Mouse (Mus musculus) intestine, embryonic 15.5 days (tissue): ENCODE results near the gene Pacrg. TPM values are rescaled to one million over a fixed set of nuclear protein-coding genes. Genes with fewer than 3 reads are reported as not detected.

Experiments used
- ATAC-seq: fragments of 200-750 bp; cut with Nextera tagmentation; 2 replicates; pipeline ENCODE4 v1.8.0; 2017; ENCODE audit warnings: moderate TSS enrichment, moderate library complexity
- H3K27ac ChIP-seq: fragments of 300-500 bp; sonication (generic); 2 replicates; pipeline ENCODE4 v1.5.1; 2015; ENCODE audit warnings: mild to moderate bottlenecking, inconsistent platforms
- H3K27me3 ChIP-seq: fragments of 300-500 bp; sonication (generic); replicated peaks from 2 replicates; pipeline ENCODE4 v1.6.1; 2015; ENCODE audit warnings: inconsistent platforms
- H3K36me3 ChIP-seq: fragments of 300-500 bp; sonication (generic); 2 replicates; pipeline ENCODE4 v1.6.1; 2015; ENCODE audit warnings: inconsistent platforms
- H3K4me1 ChIP-seq: fragments of 300-500 bp; sonication (generic); replicated peaks from 2 replicates; pipeline ENCODE4 v1.6.1; 2015; ENCODE audit warnings: inconsistent platforms
- H3K4me2 ChIP-seq: fragments of 300-500 bp; sonication (generic); replicated peaks from 2 replicates; pipeline ENCODE4 v1.6.1; 2015; ENCODE audit warnings: mild to moderate bottlenecking, inconsistent platforms
- H3K4me3 ChIP-seq: fragments of 300-500 bp; sonication (generic); replicated peaks from 2 replicates; pipeline ENCODE4 v1.5.1; 2015; ENCODE audit warnings: inconsistent platforms
- H3K9ac ChIP-seq: fragments of 300-500 bp; sonication (generic); 2 replicates; pipeline ENCODE4 v1.6.1; 2015; ENCODE audit warnings: inconsistent platforms
- H3K9me3 ChIP-seq: fragments of 300-500 bp; sonication (generic); 2 replicates; pipeline ENCODE4 v1.6.1; 2016; ENCODE audit warnings: inconsistent platforms
- WGBS: fragments of 180-500 bp; shearing (Covaris S2); methylation state at CpG from one replicate; pipeline ENCODE4 v1.1.7; 2015; 5-methylcytosine and 5-hydroxymethylcytosine counted together
- polyA plus RNA-seq: library from polyadenylated mRNA; unstranded; fragments of >200 nt; fragmentation: Nextera tagmentation; extraction: Ambion mirVana; gene quantifications from 2 replicates; pipeline ENCODE4 v1.2.1, GENCODE M21; 2015

The Pacrg gene
- polyA plus RNA-seq, 1 experiment from 2014 or later = 0.93 TPM

DNA sequence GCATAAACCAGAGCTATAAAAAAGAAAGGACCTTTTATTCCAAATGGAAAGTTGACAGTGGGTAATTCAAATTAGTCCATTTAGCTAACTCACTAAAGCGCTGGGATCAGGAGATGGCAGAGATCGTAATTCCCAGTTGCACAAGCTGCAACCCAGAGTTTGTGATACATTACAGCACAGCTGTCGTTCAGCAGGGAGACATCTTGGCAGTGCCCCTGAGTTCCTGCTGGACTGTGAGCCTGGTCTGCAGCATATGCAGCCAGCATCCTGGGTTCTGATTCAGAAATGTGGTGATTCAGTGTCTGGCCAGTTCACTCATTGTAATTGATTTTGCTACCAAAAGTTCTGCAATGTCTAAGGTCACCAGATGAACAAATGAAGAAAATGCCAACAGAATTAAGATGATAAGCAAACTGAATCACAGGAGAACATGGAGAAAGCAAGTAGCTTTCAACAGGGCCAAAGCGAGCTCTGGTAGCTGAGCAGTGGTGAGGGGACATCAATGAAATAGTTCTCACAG, 55.6 kb downstream of the Pacrg start:
- Histone ChIP-seq H3K27me3 (no peaks in the 10 kb centered on the region), H3K27ac (no peak overlapping the region), H3K36me3 (no peaks in the 10 kb centered on the region), H3K9me3 (no peaks in the 10 kb centered on the region), H3K4me1 (no peaks in the 10 kb centered on the region), H3K4me2 (no peak overlapping the region), H3K9ac (no peak overlapping the region), H3K4me3 (no peak overlapping the region)
- 69% methylated on average over 4 of the region's 4 CpGs for WGBS
- no peak for ATAC-seq

- no peak overlapping the region for H3K4me2 ChIP-seq
- no peak overlapping the region for H3K27ac ChIP-seq
- H3K36me3 ChIP-seq = no peaks in the 10 kb centered on the region
- H3K4me3 ChIP-seq = no peak overlapping the region
- WGBS = 37% methylated on average over 10 of the region's 10 CpGs
- H3K4me1 ChIP-seq = no peaks in the 10 kb centered on the region
- no peak overlapping the region for H3K9ac ChIP-seq
- ATAC-seq = no peak
- no peaks in the 10 kb centered on the region for H3K27me3 ChIP-seq
- no peaks in the 10 kb centered on the region for H3K9me3 ChIP-seq
These were observed 63.6 kb downstream of the Pacrg start for GRCm38 (mm10) chr17:10776503-10776902.

DNA sequence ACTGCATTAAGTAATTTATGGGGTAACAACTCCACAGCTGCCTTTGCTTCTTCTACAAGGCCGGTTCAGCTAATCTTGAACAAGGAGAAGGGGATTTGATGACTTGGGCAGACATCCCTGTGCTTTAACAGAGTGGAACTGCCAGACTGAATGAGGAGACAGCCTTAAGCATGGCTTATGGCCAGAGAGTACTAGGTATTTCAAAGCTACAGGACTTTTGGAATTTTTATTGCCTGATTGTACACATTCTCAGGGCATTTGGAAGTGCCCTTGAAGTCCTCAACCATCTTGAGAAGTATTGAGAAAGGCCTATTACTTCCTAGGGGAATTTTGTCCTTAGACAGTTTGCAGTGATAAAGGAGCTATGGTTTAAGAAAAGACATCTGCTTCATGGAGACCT, 65.6 kb downstream of the Pacrg start:
- Histone ChIP-seq H3K4me1 (no peaks in the 10 kb centered on the region), H3K9ac (no peak overlapping the region), H3K9me3 (no peaks in the 10 kb centered on the region), H3K36me3 (no peaks in the 10 kb centered on the region), H3K4me2 (no peak overlapping the region), H3K27me3 (no peaks in the 10 kb centered on the region), H3K4me3 (no peak overlapping the region), H3K27ac (no peak overlapping the region)
- ATAC-seq = no peak
- WGBS = 31% methylated on average over 1 of the region's 1 CpGs

- Histone ChIP-seq H3K36me3 (no peaks in the 10 kb centered on the region), H3K4me3 (no peak overlapping the region), H3K4me1 (no peaks in the 10 kb centered on the region), H3K27me3 (no peaks in the 10 kb centered on the region), H3K27ac (no peak overlapping the region), H3K9ac (no peak overlapping the region), H3K4me2 (no peak overlapping the region), H3K9me3 (no peaks in the 10 kb centered on the region)
- ATAC-seq = no peak
- 55% methylated on average over 3 of the region's 3 CpGs for WGBS
These were observed 67.9 kb downstream of the Pacrg start for GRCm38 (mm10) chr17:10772207-10772606.

GRCm38 (mm10) chr17:10769873-10770272, 70.2 kb downstream of the Pacrg start:
- no peak for ATAC-seq

DNA sequence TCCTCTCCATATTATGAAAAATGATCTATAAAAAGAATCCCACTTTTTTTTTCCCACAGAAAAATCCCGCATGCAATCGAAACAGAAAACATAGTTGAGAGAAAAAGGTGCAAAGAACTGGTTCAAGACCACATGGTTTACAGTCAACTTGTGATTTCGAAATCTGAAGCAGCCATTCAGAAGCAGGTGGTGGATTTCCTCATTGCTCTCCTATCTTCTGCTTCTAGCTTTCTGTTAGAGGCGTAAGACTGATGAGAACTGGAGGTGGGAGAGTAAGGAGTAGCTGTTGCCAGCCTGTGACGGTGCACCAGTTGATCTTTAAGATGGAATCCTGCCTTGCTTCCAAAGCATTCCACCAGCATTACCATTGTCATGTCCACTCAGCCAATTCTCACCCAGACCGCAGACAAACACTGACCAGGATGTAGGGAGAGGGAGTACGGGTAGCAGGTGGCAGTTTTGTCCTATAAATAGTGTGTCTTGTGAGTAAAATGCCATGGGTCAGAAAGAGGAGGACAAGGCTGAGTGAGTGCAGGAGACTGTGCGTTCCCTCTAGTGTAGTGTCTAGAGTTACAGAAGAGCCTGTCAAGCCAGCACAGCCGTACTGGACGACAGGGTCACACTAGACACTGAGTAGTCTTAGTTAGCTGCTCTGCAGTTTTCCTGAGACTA, 73.2 kb downstream of the Pacrg start:
- no peaks in the 10 kb centered on the region for H3K27me3 ChIP-seq
- H3K27ac ChIP-seq = no peak overlapping the region
- 74% methylated on average over 10 of the region's 10 CpGs for WGBS
- H3K9ac ChIP-seq = no peak overlapping the region
- no peak overlapping the region for H3K4me3 ChIP-seq
- no peak overlapping the region for H3K4me2 ChIP-seq
- H3K9me3 ChIP-seq = no peaks in the 10 kb centered on the region
- no peaks in the 10 kb centered on the region for H3K36me3 ChIP-seq
- ATAC-seq = 0 out of 2 replicates have a peak, but pooled peaks have one; percentile 28
- no peaks in the 10 kb centered on the region for H3K4me1 ChIP-seq

More at GRCm38 (mm10) chr17:10769873-10770272, 70.2 kb downstream of the Pacrg start:
- Histone ChIP-seq H3K27me3 (no peaks in the 10 kb centered on the region), H3K4me3 (no peak overlapping the region), H3K9ac (no peak overlapping the region), H3K4me1 (no peaks in the 10 kb centered on the region), H3K27ac (no peak overlapping the region), H3K36me3 (no peaks in the 10 kb centered on the region), H3K4me2 (no peak overlapping the region), H3K9me3 (no peaks in the 10 kb centered on the region)
- 56% methylated on average over 6 of the region's 6 CpGs for WGBS

GRCm38 (mm10) chr17:10764343-10764742, 75.8 kb downstream of the Pacrg start:
- ATAC-seq = no peak
- H3K4me1 ChIP-seq = no peaks in the 10 kb centered on the region
- H3K4me2 ChIP-seq = no peak overlapping the region
- H3K9ac ChIP-seq = no peak overlapping the region
- H3K9me3 ChIP-seq = no peaks in the 10 kb centered on the region
- no peaks in the 10 kb centered on the region for H3K36me3 ChIP-seq
- no peaks in the 10 kb centered on the region for H3K27me3 ChIP-seq
- 83% methylated on average over 1 of the region's 1 CpGs for WGBS
- no peak overlapping the region for H3K27ac ChIP-seq
- no peak overlapping the region for H3K4me3 ChIP-seq

DNA sequence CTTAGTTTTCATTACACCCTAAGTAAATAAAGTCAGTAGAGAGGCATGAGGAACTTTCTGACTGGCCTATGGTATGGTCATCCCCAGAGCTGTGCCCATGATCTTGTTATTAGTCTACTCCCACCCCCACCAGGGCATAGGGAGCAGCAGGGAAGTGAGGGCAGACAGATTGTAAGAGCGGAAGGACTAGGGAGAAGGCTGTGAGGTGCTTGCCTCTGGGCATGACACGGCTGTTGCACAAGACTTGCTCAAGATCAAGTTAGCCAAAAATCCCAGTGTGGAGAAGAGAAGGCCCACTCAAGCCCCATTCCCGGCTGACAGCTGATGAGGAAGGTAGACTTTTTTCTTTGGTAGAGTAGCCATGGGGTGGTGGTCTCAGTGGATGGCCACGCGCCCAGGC, 82.7 kb downstream of the Pacrg start:
- 95% methylated on average over 5 of the region's 5 CpGs for WGBS

DNA sequence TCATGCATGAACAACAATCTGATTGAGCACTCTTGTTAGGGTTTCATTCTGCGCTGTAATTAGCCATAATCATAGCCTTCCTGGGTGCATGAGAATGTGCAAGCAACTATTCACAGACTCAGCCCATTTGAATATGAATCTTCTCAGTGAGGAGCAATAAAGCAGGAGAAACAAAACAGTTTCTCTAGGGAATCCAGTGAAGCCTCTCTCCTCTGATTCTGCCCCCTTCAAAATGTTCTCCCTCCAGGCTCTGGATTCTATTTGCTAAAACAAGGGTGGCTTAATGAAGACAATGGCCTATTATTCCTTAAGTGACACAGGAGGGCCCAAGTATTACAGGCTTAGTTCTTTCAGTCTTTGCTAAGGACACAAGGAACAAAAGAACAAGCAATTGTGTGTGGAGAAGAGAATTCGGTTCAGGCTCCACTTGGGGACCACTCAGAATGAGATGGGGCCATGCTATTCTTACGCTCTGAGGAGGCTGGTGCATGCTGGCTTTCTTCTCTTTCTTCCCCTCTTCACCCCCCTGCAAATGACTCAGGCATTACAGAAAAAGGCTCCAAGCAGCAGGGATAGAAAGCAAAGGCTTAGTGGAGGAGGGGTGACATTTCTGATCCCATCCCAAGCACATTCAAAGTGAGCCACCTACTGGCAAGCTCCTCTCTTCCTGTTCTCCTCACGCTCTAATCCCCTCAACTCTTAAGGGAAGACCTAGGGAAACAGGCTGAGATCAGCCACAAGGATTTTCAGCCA, 95.2 kb downstream of the Pacrg start:
- Histone ChIP-seq H3K4me3 (no peak overlapping the region), H3K4me1 (no peaks in the 10 kb centered on the region), H3K36me3 (no peaks in the 10 kb centered on the region), H3K4me2 (no peak overlapping the region), H3K27me3 (no peaks in the 10 kb centered on the region; the same call in 1 of the 2 replicates), H3K27ac (no peak overlapping the region), H3K9ac (no peak overlapping the region), H3K9me3 (no peaks in the 10 kb centered on the region)
- ATAC-seq = 0 out of 2 replicates have a peak, but pooled peaks have one; percentile 34
- 31% methylated on average over 4 of the region's 4 CpGs for WGBS

More for the DNA sequence above, 82.7 kb downstream of the Pacrg start:
- H3K27ac ChIP-seq = no peak overlapping the region
- no peaks in the 10 kb centered on the region for H3K9me3 ChIP-seq
- H3K9ac ChIP-seq = no peak overlapping the region
- H3K4me2 ChIP-seq = no peak overlapping the region
- no peaks in the 10 kb centered on the region for H3K4me1 ChIP-seq
- ATAC-seq = no peak
- H3K4me3 ChIP-seq = no peak overlapping the region
- H3K36me3 ChIP-seq = no peaks in the 10 kb centered on the region
- no peaks in the 10 kb centered on the region for H3K27me3 ChIP-seq

DNA sequence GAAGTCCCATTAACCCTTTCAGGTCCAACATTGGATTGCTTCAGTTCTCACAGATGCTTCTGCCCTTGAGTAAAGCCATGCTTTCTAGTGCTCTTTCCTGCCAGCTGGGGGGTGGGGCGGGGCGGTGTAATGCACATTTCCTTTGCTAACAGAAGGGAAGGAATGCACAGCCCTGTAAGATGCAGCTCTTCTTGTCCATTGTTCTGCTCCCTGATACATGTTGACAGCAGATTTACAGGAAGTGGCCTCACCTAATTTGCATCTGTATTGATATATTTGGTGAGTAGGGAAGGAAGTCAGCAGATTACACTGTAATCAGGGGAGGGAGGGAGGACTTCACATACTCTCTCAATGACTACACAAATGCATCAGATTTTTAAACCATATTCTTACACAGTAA, 100.0 kb downstream of the Pacrg start:
- H3K27me3 ChIP-seq = no peaks in the 10 kb centered on the region; the same call in 1 of the 2 replicates
- ATAC-seq = no peak
- H3K9ac ChIP-seq = no peak overlapping the region
- no peak overlapping the region for H3K27ac ChIP-seq
- WGBS = 73% methylated on average over 2 of the region's 2 CpGs
- H3K9me3 ChIP-seq = no peaks in the 10 kb centered on the region
- no peak overlapping the region for H3K4me2 ChIP-seq
- no peaks in the 10 kb centered on the region for H3K36me3 ChIP-seq
- H3K4me3 ChIP-seq = no peak overlapping the region
- H3K4me1 ChIP-seq = no peaks in the 10 kb centered on the region

DNA sequence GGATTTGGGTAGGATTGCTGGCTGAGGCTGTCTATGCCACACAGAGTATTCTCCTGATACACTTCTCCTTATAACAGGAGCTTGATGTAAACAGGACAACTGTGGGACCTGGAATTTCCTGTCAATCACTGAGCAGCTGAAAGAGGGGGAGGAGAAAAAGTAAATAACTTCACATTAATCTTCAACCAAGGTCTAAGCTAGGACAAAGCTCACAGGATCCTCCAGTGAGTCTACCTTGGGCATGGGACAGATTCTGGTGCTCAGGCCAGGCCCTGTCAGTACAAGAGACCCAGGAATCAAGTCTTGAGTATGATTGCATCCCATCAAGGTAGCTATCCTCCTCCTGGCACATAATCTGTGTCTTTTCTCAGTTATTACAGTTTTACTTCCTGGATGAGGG, 102.1 kb downstream of the Pacrg start:
- Histone ChIP-seq H3K9ac (no peak overlapping the region), H3K27ac (no peak overlapping the region), H3K4me2 (no peak overlapping the region), H3K4me3 (no peak overlapping the region), H3K36me3 (no peaks in the 10 kb centered on the region), H3K4me1 (no peaks in the 10 kb centered on the region), H3K27me3 (no peaks in the 10 kb centered on the region; the same call in 1 of the 2 replicates), H3K9me3 (no peaks in the 10 kb centered on the region)
- ATAC-seq = no peak; the same call in 1 of the 2 replicates

DNA sequence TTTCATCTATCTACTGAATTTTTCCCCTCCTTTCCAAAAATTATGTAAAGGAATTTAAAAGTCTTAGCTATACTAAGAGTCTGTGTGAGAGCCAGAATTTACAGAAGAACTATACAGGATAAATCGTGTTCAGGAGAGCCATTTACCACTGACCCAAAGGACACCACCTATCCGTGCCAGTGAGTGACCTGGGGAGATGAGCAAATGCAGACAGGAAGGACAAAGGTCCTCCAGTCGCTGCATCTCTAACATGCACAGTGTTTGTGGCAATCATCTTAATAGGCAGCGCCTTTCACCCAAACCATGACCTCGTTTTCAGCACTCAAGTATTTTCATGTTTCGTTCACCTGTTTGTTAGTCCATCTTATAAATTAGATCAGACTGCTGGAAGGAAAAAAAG, 105.4 kb downstream of the Pacrg start:
- Histone ChIP-seq H3K4me2 (no peak overlapping the region), H3K9ac (no peak overlapping the region), H3K27me3 (no peaks in the 10 kb centered on the region), H3K4me1 (no peaks in the 10 kb centered on the region), H3K27ac (no peak overlapping the region), H3K36me3 (no peaks in the 10 kb centered on the region), H3K9me3 (no peaks in the 10 kb centered on the region), H3K4me3 (no peak overlapping the region)
- WGBS = 74% methylated on average over 6 of the region's 6 CpGs
- no peak for ATAC-seq
